Mouse (Mus musculus) spleen, adult 2 months (tissue): Measurements from ENCODE around the gene Ngp.

Experiments
- CTCF ChIP-seq: fragments of 200-500 bp; IDR thresholded peaks from 2 replicates; pipeline ENCODE4 v1.5.1; 2011; ENCODE audit warnings: mild to moderate bottlenecking, inconsistent platforms; ENCODE audit not compliant: insufficient read depth, insufficient read length, insufficient replicate concordance; ENCODE audit errors: extremely low read depth
- POLR2A ChIP-seq: fragments of 200-500 bp; IDR thresholded peaks from 2 replicates; pipeline ENCODE4 v1.6.1; 2011; ENCODE audit warnings: low read depth, low read length, inconsistent platforms

DNA sequence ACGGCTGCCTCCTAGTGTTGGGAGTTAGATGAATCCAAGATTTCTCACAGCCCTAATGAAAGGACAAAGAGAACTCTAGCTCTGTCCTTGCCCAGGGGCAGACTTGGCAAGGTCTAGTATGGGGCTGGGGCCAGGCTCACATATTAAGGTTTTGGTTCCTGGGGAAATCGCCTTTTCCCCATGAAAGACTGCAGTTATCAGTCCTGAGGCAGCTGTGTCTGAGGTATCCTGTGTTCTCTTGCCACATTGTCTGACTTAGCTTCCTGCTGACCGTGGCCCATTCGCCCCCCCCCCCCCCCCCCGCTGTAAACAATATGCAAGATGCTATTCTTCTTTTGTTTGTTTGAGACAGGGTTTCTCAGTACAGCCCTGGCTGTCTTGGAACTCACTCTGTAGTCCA is 20.5 kb downstream of the Ngp start:
- no peak for TF ChIP-seq POLR2A
- TF ChIP-seq CTCF = no peak
